Mouse (Mus musculus) cerebellum, adult 2 months (tissue): ENCODE measurements around the gene Map3k3.

Experiments used
- CTCF ChIP-seq: fragments of 200-500 bp; IDR thresholded peaks from 2 replicates; pipeline ENCODE4 v1.5.1; 2011; ENCODE audit warnings: low read depth, mild to moderate bottlenecking, control low read depth, low read length, moderate library complexity, borderline replicate concordance; ENCODE audit not compliant: insufficient read depth
- POLR2A ChIP-seq: fragments of 200-500 bp; IDR thresholded peaks from 2 replicates; pipeline ENCODE4 v1.6.1; 2011; ENCODE audit warnings: low read length, control low read depth, borderline replicate concordance; ENCODE audit not compliant: insufficient read depth

DNA sequence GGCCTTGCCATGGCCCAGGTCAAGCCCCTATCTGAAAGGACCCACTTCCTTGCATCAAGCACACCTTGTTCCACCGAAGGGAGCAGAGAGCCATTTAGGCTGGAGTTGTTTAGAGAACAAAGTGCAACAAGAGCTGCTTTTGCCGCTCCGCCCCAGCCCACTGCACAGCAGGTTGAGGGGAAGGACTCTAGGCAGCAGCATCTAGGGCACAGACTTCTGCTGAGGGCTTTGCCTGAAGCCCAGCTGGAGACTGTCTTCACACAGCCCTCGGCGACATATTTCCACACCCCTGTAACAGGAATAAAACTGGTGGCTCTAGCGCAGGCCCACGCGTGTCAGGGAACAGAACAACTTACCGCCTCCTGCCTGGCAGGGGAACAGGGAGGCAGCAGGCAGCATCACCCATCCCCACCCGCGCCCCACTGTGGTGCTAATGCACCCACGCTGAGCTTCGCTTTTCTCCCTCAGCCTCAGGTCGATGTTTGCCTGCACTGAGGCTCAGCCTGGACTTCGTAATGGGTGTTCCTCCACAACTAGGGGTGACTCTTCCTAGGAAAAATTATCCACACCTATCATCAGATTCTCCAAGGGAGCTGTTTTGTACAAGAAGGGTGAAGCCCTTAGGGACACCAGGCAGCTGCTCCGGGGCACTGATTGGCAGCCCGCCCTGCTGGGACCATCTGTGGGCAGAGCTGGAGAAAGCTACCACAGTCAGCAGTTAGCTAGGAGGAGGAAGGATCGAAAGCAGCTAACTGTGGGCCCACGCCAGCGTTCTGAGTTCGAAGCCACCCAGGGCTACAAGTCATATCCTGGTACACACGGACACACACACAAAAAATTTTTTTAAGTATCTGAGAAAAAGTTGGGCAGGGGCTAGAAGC is 76.7 kb downstream of the Map3k3 start, which contains the start of the genes Gm10840 and Limd2:
- TF ChIP-seq CTCF (no peak), POLR2A (peak; percentile 41; the same call in 1 of the 2 replicates)
